Mouse (Mus musculus) myocyte (in vitro differentiated cells): ENCODE results near the gene Ing4.

ENCODE experiments used
- CEBPB ChIP-seq: IDR thresholded peaks from 2 replicates; pipeline ENCODE4 v1.6.1; 2011; ENCODE audit warnings: mild to moderate bottlenecking, moderate library complexity; ENCODE audit not compliant: poor library complexity, insufficient read depth, severe bottlenecking
- E2F4 ChIP-seq: IDR thresholded peaks from one replicate; pipeline ENCODE4 v1.6.1; 2011; ENCODE audit warnings: mild to moderate bottlenecking, control low read depth, moderate library complexity; ENCODE audit not compliant: insufficient read depth
- MAX ChIP-seq: IDR thresholded peaks from one replicate; pipeline ENCODE4 v1.6.1; 2011; ENCODE audit warnings: low read depth, mild to moderate bottlenecking, control low read depth
- MYOD1 ChIP-seq, 3 experiments: IDR thresholded peaks; one replicate each; pipeline ENCODE4 v1.6.1; 2011; ENCODE audit warnings: control low read depth in 2 of 3, low read depth in 2 of 3, mild to moderate bottlenecking in 2 of 3, moderate library complexity in 1 of 3; ENCODE audit not compliant: insufficient read length in 2 of 3, control insufficient read depth in 1 of 3
- MYOG ChIP-seq, 3 experiments: IDR thresholded peaks; one replicate each; pipeline ENCODE4 v1.6.1; 2011; ENCODE audit warnings: control low read depth in 2 of 3, low read depth in 2 of 3, mild to moderate bottlenecking in 2 of 3; ENCODE audit not compliant: insufficient read length in 2 of 3, control insufficient read depth in 1 of 3, insufficient read depth in 1 of 3
- POLR2A ChIP-seq: IDR thresholded peaks from one replicate; pipeline ENCODE4 v1.6.1; 2011; ENCODE audit warnings: low read depth, mild to moderate bottlenecking, control low read depth, moderate library complexity; ENCODE audit not compliant: insufficient read length
- POLR2AphosphoS2 ChIP-seq: IDR thresholded peaks from one replicate; pipeline ENCODE4 v1.6.1; 2011; ENCODE audit warnings: low read depth, control low read depth; ENCODE audit not compliant: insufficient read length
- REST ChIP-seq: IDR thresholded peaks from one replicate; pipeline ENCODE4 v1.6.1; 2011; ENCODE audit warnings: mild to moderate bottlenecking, control low read depth, moderate library complexity; ENCODE audit not compliant: insufficient read depth, insufficient read length
- SRF ChIP-seq: IDR thresholded peaks from one replicate; pipeline ENCODE4 v1.6.1; 2011; ENCODE audit warnings: low read depth; ENCODE audit not compliant: control insufficient read depth, insufficient read length
- TCF12 ChIP-seq: IDR thresholded peaks from one replicate; pipeline ENCODE4 v1.6.1; 2011; ENCODE audit warnings: mild to moderate bottlenecking, control low read depth; ENCODE audit not compliant: poor library complexity, insufficient read depth, severe bottlenecking
- TCF3 ChIP-seq: IDR thresholded peaks from one replicate; pipeline ENCODE4 v1.6.1; 2011; ENCODE audit warnings: low read depth, control low read depth; ENCODE audit not compliant: insufficient read length
- USF1 ChIP-seq: IDR thresholded peaks from one replicate; pipeline ENCODE4 v1.6.1; 2011; ENCODE audit warnings: low read depth, mild to moderate bottlenecking, control low read depth, moderate library complexity

- TF ChIP-seq USF1: no peak
- TF ChIP-seq POLR2AphosphoS2: no peak
- no peak for TF ChIP-seq MYOD1 (IDR thresholded peaks at IDR 0.05; ENCODE audit: control insufficient read depth in 1 of 3, insufficient read length in 2 of 3, low read depth in 2 of 3)
- TF ChIP-seq E2F4: no peak
- no peak for TF ChIP-seq TCF12
- no peak for TF ChIP-seq POLR2A
- no peak for TF ChIP-seq TCF3
- no peak for TF ChIP-seq REST
- no peak for TF ChIP-seq MYOG (IDR thresholded peaks at IDR 0.05; ENCODE audit: control insufficient read depth in 1 of 3, insufficient read depth in 1 of 3, insufficient read length in 2 of 3, low read depth in 2 of 3)
- TF ChIP-seq SRF: no peak
- no peak for TF ChIP-seq CEBPB
- no peak for TF ChIP-seq MAX
Measured at GRCm38 (mm10) chr6:125008060-125008459, 31.5 kb upstream of the Ing4 start.
